Mouse (Mus musculus): ENCODE measurements around the gene Shpk.

DNA sequence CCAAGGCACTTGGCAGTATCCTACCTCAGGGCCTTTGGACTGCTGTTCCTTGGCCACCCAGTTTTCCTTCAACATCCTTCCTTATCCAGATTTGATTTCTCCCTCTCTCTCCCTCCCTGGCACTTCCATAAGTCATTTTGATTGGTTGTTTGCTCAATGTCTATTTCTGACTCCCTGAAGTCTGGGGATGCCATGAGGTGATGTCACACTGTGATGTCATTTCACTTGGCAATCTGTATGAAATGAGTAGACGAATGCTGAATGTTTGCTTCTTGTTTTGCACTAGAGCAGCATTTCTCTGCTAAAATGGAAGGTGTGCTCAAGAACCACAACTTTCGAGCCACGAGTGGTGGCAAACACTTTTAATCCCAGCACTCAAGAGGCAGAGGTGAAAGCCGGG, 37.6 kb upstream of the Shpk start:
- TF ChIP-seq POLR2A (IDR thresholded peaks at IDR 0.05; ENCODE audit: borderline replicate concordance, extremely low read depth, insufficient read depth, insufficient read length, poor library complexity, severe bottlenecking) = no peak
- TF ChIP-seq CTCF (IDR thresholded peaks at IDR 0.05; ENCODE audit: borderline replicate concordance, extremely low read depth, insufficient read depth, insufficient read length) = no peak
